Mouse (Mus musculus) myocyte (in vitro differentiated cells): ENCODE measurements at regions not wholly inside any gene's neighbourhood (a gene's known extent, or its start where the extent isn't known, plus 50 kb on each side); places are given as distances from the start of the nearest gene placed in this dataset.
A peak's percentile ranks its signal among the peaks of the same experiment; 100 is the strongest.

Source experiments
- H3K27me3 ChIP-seq: one replicate; pipeline ENCODE4 v1.6.1; 2011; ENCODE audit not compliant: control insufficient read depth, insufficient read depth, insufficient read length
- H3K36me3 ChIP-seq: one replicate; pipeline ENCODE4 v1.6.1; 2011; ENCODE audit not compliant: control insufficient read depth, insufficient read depth
- H3K4me2 ChIP-seq: one replicate; pipeline ENCODE4 v1.6.1; 2011; ENCODE audit warnings: low read depth, control low read depth
- H3K4me3 ChIP-seq: one replicate; pipeline ENCODE4 v1.5.1; 2011; ENCODE audit warnings: mild to moderate bottlenecking, control low read depth, moderate library complexity
- H3K79me2 ChIP-seq: one replicate; pipeline ENCODE4 v1.6.1; 2011; ENCODE audit not compliant: control insufficient read depth, insufficient read depth
- H3ac ChIP-seq: one replicate; pipeline ENCODE4 v1.6.1; 2011; ENCODE audit not compliant: control insufficient read depth, insufficient read length
- CEBPB ChIP-seq: IDR thresholded peaks from 2 replicates; pipeline ENCODE4 v1.6.1; 2011; ENCODE audit warnings: mild to moderate bottlenecking, moderate library complexity; ENCODE audit not compliant: poor library complexity, insufficient read depth, severe bottlenecking
- E2F4 ChIP-seq: IDR thresholded peaks from one replicate; pipeline ENCODE4 v1.6.1; 2011; ENCODE audit warnings: mild to moderate bottlenecking, control low read depth, moderate library complexity; ENCODE audit not compliant: insufficient read depth
- MAX ChIP-seq: IDR thresholded peaks from one replicate; pipeline ENCODE4 v1.6.1; 2011; ENCODE audit warnings: low read depth, mild to moderate bottlenecking, control low read depth
- MYOD1 ChIP-seq, 3 experiments: IDR thresholded peaks; one replicate each; pipeline ENCODE4 v1.6.1; 2011; ENCODE audit warnings: control low read depth in 2 of 3, low read depth in 2 of 3, mild to moderate bottlenecking in 2 of 3, moderate library complexity in 1 of 3; ENCODE audit not compliant: insufficient read length in 2 of 3, control insufficient read depth in 1 of 3
- MYOG ChIP-seq, 3 experiments: IDR thresholded peaks; one replicate each; pipeline ENCODE4 v1.6.1; 2011; ENCODE audit warnings: control low read depth in 2 of 3, low read depth in 2 of 3, mild to moderate bottlenecking in 2 of 3; ENCODE audit not compliant: insufficient read length in 2 of 3, control insufficient read depth in 1 of 3, insufficient read depth in 1 of 3
- POLR2A ChIP-seq: IDR thresholded peaks from one replicate; pipeline ENCODE4 v1.6.1; 2011; ENCODE audit warnings: low read depth, mild to moderate bottlenecking, control low read depth, moderate library complexity; ENCODE audit not compliant: insufficient read length
- POLR2AphosphoS2 ChIP-seq: IDR thresholded peaks from one replicate; pipeline ENCODE4 v1.6.1; 2011; ENCODE audit warnings: low read depth, control low read depth; ENCODE audit not compliant: insufficient read length
- REST ChIP-seq: IDR thresholded peaks from one replicate; pipeline ENCODE4 v1.6.1; 2011; ENCODE audit warnings: mild to moderate bottlenecking, control low read depth, moderate library complexity; ENCODE audit not compliant: insufficient read depth, insufficient read length
- SRF ChIP-seq: IDR thresholded peaks from one replicate; pipeline ENCODE4 v1.6.1; 2011; ENCODE audit warnings: low read depth; ENCODE audit not compliant: control insufficient read depth, insufficient read length
- TCF12 ChIP-seq: IDR thresholded peaks from one replicate; pipeline ENCODE4 v1.6.1; 2011; ENCODE audit warnings: mild to moderate bottlenecking, control low read depth; ENCODE audit not compliant: poor library complexity, insufficient read depth, severe bottlenecking
- TCF3 ChIP-seq: IDR thresholded peaks from one replicate; pipeline ENCODE4 v1.6.1; 2011; ENCODE audit warnings: low read depth, control low read depth; ENCODE audit not compliant: insufficient read length
- USF1 ChIP-seq: IDR thresholded peaks from one replicate; pipeline ENCODE4 v1.6.1; 2011; ENCODE audit warnings: low read depth, mild to moderate bottlenecking, control low read depth, moderate library complexity

DNA sequence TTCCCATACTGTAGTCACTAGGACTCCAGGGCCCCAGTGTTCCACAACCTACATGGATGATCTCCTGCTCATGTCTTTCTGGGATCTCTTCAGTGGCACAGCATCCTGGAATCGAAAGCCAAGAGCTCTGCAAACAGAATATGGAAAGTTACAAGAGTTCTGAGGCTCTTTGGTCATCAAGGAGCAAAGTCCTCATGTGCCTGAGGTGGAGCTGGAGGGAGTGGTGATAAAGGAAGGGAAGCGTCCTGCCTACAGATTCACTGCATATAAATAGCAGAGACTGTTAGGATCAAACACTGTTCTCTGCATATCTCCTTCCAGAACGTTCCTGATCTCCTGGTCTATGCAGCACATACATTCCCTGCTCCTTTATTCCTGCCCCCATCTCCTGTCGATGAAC is 170.4 kb upstream of the Egln3 start:
- TF ChIP-seq E2F4 (no peak), CEBPB (no peak), MAX (no peak), MYOG (IDR thresholded peaks at IDR 0.05; ENCODE audit: control insufficient read depth in 1 of 3, insufficient read depth in 1 of 3, insufficient read length in 2 of 3, low read depth in 2 of 3) (no peak), TCF12 (no peak), SRF (no peak), POLR2A (no peak), USF1 (no peak), POLR2AphosphoS2 (no peak), TCF3 (no peak), REST (no peak), MYOD1 (IDR thresholded peaks at IDR 0.05; ENCODE audit: control insufficient read depth in 1 of 3, insufficient read length in 2 of 3, low read depth in 2 of 3) (no peak)
- no peak overlapping the region for H3K4me3 ChIP-seq
- no peaks in the 10 kb centered on the region for H3K36me3 ChIP-seq
- H3K4me2 ChIP-seq: no peak overlapping the region
- H3K27me3 ChIP-seq: no peaks in the 10 kb centered on the region
- no peaks in the 10 kb centered on the region for H3K79me2 ChIP-seq
- no peak overlapping the region for H3ac ChIP-seq

DNA sequence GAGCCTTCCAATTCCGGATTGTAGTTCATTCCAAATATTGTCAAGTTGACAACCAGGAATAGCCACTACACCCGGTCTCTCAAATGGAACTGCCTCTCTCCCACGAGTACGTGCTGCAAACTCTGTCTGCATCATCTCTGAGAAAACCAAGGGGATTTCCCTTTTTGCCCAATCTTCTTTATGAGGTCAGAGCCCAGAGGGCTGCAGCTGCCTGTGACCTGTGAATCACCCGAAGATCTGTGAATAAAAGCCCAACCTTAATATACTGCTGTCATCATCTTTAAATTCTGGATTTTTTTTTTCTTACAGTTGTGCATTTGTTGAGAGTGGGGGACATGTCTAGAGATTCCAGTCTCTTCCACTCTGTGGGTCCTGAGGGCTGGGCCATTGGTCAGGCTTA is 165.6 kb upstream of the Egln3 start:
- H3K27me3 ChIP-seq: no peaks in the 10 kb centered on the region
- TF ChIP-seq E2F4 (no peak), TCF12 (peak; percentile 49), CEBPB (peak; percentile 88)

DNA sequence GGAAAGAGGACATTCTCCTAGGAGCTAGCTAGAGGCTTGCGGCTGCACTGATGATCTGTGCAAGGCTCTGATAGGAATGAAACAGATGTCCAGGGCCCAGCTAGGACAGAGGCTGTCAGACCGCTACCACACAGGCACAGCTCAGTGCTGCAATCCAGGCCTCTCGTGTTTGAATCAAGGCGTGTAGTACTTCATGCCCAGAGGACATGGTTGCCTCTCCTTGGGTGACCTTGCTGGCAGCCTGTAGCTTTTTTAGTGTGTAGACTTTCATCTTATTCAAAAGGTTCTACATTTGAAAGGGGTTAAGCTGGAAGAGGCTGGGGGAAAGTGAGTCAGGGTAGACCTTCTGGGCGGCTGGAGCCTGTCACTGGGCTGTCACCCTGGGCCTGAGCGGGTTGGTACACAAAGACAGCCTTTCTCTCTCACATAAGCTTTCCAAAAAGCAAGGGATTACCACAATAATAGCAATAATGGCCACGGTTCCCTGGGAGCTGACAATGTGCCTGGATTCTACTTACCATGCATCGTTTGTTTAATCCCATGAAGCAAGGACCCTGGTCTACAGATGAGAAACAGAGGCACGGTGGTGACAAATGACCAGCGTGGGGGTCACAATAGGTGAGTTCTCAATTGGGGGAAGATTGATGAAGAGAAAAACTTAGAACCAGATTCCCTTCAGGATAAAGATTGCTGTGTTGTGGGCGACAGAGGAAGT is 160.9 kb upstream of the Egln3 start:
- H3K27me3 ChIP-seq: no peaks in the 10 kb centered on the region
- H3K36me3 ChIP-seq: no peaks in the 10 kb centered on the region
- TF ChIP-seq POLR2AphosphoS2 (no peak), TCF3 (no peak), CEBPB (no peak)
- no peak overlapping the region for H3ac ChIP-seq
- no peak overlapping the region for H3K4me3 ChIP-seq
- H3K79me2 ChIP-seq: no peaks in the 10 kb centered on the region
- H3K4me2 ChIP-seq: no peak overlapping the region

More for the DNA sequence above, 165.6 kb upstream of the Egln3 start:
- H3ac ChIP-seq: no peak overlapping the region
- H3K4me2 ChIP-seq: peak overlapping the region; percentile 53
- H3K36me3 ChIP-seq: no peaks in the 10 kb centered on the region
- no peak overlapping the region for H3K4me3 ChIP-seq
- H3K79me2 ChIP-seq: no peaks in the 10 kb centered on the region

DNA sequence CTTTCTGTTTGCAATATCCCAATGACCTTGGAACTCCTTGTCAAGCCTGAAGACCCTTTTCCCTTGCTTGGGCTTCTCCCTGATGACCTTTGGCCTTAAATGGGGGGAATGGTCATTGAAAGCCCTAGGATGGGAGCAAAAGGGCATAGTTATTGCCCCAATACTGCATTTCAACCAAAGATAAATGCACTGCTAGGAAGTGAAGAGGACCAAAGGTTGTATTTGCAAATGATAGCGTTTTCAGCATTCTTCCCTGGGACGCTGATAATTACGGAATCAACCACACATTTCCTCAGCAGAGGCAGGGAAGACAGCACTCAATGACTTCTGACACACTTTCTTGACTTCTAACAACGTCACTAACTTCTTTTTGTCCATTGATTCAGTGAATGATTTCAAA is 158.1 kb upstream of the Egln3 start:
- Histone ChIP-seq H3K36me3 (no peaks in the 10 kb centered on the region), H3K4me3 (no peak overlapping the region), H3K79me2 (no peaks in the 10 kb centered on the region), H3ac (no peak overlapping the region), H3K27me3 (no peaks in the 10 kb centered on the region), H3K4me2 (no peak overlapping the region)
- no peak for TF ChIP-seq USF1
- no peak for TF ChIP-seq POLR2AphosphoS2
- TF ChIP-seq E2F4: no peak
- TF ChIP-seq TCF3: no peak
- no peak for TF ChIP-seq CEBPB
- TF ChIP-seq REST: no peak
- no peak for TF ChIP-seq SRF
- TF ChIP-seq MAX: no peak
- no peak for TF ChIP-seq POLR2A
- no peak for TF ChIP-seq MYOG (IDR thresholded peaks at IDR 0.05; ENCODE audit: control insufficient read depth in 1 of 3, insufficient read depth in 1 of 3, insufficient read length in 2 of 3, low read depth in 2 of 3)

DNA sequence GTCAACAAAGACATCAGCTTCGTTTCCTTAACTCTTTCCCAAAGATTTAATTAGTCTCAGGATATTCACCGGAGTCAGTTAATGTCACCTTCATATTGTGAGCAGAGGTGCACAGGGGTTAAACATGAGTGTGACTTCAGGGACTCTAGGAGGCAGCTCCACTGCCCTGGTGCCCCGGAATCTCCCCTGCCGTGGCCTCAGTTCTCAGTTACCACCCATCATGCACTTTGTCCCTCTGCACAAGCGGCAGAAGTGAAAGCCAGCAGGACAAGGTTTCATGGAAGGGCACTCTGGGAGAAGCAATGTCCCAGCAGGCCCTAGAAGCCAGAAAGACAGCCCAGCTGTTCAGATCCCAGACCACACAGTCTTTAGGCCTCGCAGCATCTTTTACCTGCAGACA is 150.5 kb upstream of the Egln3 start:
- TF ChIP-seq MYOG (IDR thresholded peaks at IDR 0.05; ENCODE audit: control insufficient read depth in 1 of 3, insufficient read depth in 1 of 3, insufficient read length in 2 of 3, low read depth in 2 of 3): no peak
- no peak for TF ChIP-seq USF1
- TF ChIP-seq CEBPB: no peak
- TF ChIP-seq REST: no peak
- no peak for TF ChIP-seq POLR2AphosphoS2
- no peak for TF ChIP-seq TCF12
- TF ChIP-seq E2F4: no peak
- no peak for TF ChIP-seq MAX
- no peak for TF ChIP-seq TCF3
- no peak for TF ChIP-seq SRF
- no peak for TF ChIP-seq POLR2A
- TF ChIP-seq MYOD1 (IDR thresholded peaks at IDR 0.05; ENCODE audit: control insufficient read depth in 1 of 3, insufficient read length in 2 of 3, low read depth in 2 of 3): no peak

More for the DNA sequence above, 150.5 kb upstream of the Egln3 start:
- Histone ChIP-seq H3K36me3 (no peaks in the 10 kb centered on the region), H3K27me3 (no peaks in the 10 kb centered on the region), H3ac (no peak overlapping the region), H3K4me2 (no peak overlapping the region), H3K4me3 (no peak overlapping the region), H3K79me2 (no peaks in the 10 kb centered on the region)
